Mouse (Mus musculus): ENCODE results near the gene Fam98b.

DNA sequence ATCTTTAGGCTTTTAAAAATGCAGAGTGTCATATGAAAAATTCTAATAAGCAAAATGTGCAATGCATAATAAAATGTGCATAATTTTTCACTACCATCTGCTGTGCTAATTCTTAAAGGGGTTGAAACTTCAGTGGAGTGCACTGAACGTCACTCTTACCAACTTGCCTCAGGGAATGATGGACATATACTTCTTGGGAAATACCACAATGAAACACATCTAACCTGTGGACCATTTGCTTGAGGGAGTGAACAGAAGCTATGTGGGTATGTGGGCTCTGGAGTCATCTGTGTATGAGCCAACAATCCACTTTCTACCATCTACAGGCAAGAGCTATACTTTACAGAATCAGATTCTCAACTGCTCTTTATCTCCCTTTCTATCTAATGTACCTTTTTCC, 61.8 kb downstream of the Fam98b start:
- TF ChIP-seq POLR2A (IDR thresholded peaks at IDR 0.05; ENCODE audit: insufficient read length, low read depth) = no peak
- TF ChIP-seq CEBPB (IDR thresholded peaks at IDR 0.05; ENCODE audit: insufficient read depth, poor library complexity, severe bottlenecking) = no peak

Data from myocyte (in vitro differentiated cells).